Mouse (Mus musculus): Measurements from ENCODE around the gene Ly75. TPM values are rescaled to one million over a fixed set of nuclear protein-coding genes. Genes with fewer than 3 reads are reported as not detected.

Ly75 gene
- polyA plus RNA-seq, 1 experiment from 2014 or later, result 2.0 TPM

DNA sequence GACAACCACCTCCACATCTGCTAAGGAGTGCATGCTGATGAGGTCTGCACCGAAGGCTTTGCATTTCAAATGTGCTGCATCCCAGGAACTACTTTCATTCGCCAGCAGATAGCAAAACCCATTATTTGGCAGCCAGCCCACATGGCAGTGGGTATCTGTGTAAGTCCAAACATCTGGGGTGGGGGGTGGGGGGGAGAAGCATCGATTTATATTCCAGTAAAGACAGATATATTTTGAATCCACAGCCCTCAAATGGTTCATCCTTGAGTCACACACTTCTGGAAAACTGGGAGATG, 27.8 kb downstream of the Ly75 start:
- no peak overlapping the region for H3K9ac ChIP-seq (replicated peaks)
- no peak overlapping the region for H3K4me2 ChIP-seq (ENCODE audit: low read depth, low read length)
- no peak for DNase-seq
- H3K9me3 ChIP-seq (ENCODE audit: low read length), result no peaks in the 10 kb centered on the region
- H3K27ac ChIP-seq (ENCODE audit: low read depth), result no peak overlapping the region
- WGBS (ENCODE audit: insufficient replicate concordance), result 38% methylated on average over 3 of the region's 3 CpGs
- H3K27me3 ChIP-seq (ENCODE audit: insufficient read depth, low read length), result no peaks in the 10 kb centered on the region
- ATAC-seq, result no peak
- TF ChIP-seq CTCF (IDR thresholded peaks at IDR 0.05; ENCODE audit: low read depth) (no peak), EP300 (IDR thresholded peaks at IDR 0.05; ENCODE audit: low read depth) (no peak)
- no peak overlapping the region for H3K4me3 ChIP-seq (ENCODE audit: low read depth, low read length)
- no peaks in the 10 kb centered on the region for H3K4me1 ChIP-seq (ENCODE audit: insufficient read depth)
- H3K36me3 ChIP-seq (replicated peaks; ENCODE audit: insufficient read depth, low read length), result peaks cover 3% of the 10 kb centered on the region

DNA sequence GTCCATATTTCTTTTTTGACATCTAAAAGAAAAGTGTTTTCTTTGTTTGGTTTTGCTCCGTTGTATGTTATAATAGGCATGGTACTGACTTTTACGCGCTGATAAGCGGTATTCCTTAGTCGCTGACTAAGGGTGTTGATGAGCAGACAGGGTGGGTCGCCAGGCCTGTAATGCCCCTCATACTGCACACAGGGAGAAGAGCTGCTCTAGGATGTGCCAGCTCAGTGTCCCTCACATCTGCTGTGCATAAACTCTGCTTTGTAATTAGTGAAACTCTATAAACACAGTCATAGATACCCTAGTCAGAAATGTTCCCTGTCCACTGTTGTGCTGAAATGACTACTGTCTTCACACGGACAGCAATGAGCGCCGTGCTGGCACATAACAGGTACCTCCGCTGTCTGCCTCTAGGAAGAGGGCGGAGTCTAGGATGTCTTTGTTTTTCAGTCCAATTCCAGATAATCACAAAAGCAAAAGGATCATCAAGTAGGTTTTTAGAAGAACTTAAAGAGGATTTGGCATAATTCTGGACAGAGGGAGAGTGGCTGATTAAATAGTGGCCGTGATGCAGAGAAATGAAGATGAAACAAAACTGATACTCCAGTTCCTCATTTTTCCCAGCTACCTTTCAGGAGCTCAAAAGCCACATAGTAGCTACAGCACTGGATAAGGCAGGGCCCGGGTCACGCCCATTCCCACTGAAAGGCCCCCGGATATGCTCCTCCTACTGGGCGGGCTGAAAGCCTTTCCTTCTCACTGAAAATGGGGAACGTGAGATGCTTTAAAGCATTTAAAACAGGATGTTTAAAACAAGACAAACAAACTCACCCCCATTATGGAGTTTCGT, 28.3 kb downstream of the Ly75 start:
- no peak for TF ChIP-seq CTCF (IDR thresholded peaks at IDR 0.05; ENCODE audit: low read depth)
- TF ChIP-seq EP300 (IDR thresholded peaks at IDR 0.05; ENCODE audit: low read depth), result no peak
- H3K4me2 ChIP-seq (ENCODE audit: low read depth, low read length), result no peak overlapping the region
- ATAC-seq (no peak), DNase-seq (no peak)
- no peaks in the 10 kb centered on the region for H3K27me3 ChIP-seq (ENCODE audit: insufficient read depth, low read length)
- 62% methylated on average over 18 of the region's 18 CpGs for WGBS (ENCODE audit: insufficient replicate concordance)
- no peaks in the 10 kb centered on the region for H3K9me3 ChIP-seq (ENCODE audit: low read length)
- no peak overlapping the region for H3K9ac ChIP-seq (replicated peaks)
- no peak overlapping the region for H3K4me3 ChIP-seq (ENCODE audit: low read depth, low read length)
- peaks cover 3% of the 10 kb centered on the region for H3K36me3 ChIP-seq (replicated peaks; ENCODE audit: insufficient read depth, low read length)
- no peaks in the 10 kb centered on the region for H3K4me1 ChIP-seq (ENCODE audit: insufficient read depth)
- no peak overlapping the region for H3K27ac ChIP-seq (ENCODE audit: low read depth)

DNA sequence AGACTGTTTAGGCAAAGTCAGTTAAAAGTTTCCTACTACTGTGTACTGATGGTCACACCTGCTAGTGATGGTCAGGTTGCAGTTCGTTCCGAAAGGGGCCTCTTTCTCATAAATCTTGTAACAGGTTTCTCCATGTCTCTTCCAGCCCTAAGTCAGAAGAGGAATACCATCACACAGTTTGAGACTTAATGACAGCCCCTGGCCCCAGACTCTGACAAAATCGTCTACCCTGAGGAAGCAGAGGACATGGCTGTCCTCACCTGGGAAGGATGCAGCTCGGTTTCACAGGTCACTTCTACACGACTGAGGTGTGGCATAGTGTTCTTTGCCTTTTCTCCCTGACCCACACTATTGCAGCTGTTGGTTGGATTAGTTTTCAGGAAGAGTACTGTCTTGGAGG, 30.8 kb downstream of the Ly75 start:
- Histone ChIP-seq H3K4me3 (ENCODE audit: low read depth, low read length) (no peak overlapping the region), H3K36me3 (replicated peaks; ENCODE audit: insufficient read depth, low read length) (peaks cover 3% of the 10 kb centered on the region), H3K4me2 (ENCODE audit: low read depth, low read length) (no peak overlapping the region), H3K9ac (replicated peaks) (no peak overlapping the region), H3K27me3 (ENCODE audit: insufficient read depth, low read length) (no peaks in the 10 kb centered on the region), H3K9me3 (ENCODE audit: low read length) (no peaks in the 10 kb centered on the region), H3K27ac (ENCODE audit: low read depth) (no peak overlapping the region), H3K4me1 (ENCODE audit: insufficient read depth) (no peaks in the 10 kb centered on the region)
- ATAC-seq (no peak), DNase-seq (no peak)
- TF ChIP-seq EP300 (IDR thresholded peaks at IDR 0.05; ENCODE audit: low read depth) (no peak), CTCF (IDR thresholded peaks at IDR 0.05; ENCODE audit: low read depth) (no peak)
- WGBS (ENCODE audit: insufficient replicate concordance), result 74% methylated on average over 5 of the region's 5 CpGs

DNA sequence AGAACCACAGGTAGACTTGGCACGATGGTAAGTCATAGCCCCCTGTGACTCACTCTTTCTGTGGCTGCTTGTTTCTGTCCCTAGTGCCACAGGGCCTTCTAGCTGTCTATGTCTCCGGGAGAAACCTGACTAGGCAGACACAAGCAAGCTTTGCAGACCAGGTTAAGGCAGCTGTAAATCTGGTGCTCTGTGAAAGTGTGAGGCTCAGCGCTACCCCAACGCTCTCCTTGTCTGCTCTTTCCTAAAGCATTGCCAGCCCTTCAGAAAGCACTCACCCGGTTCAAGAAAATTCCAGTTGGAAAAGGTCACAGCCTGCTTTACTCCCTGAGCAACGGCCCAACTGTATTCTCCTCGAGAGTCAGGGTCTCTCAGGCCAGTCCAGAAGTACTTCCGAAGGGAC, 31.3 kb downstream of the Ly75 start:
- 77% methylated on average over 8 of the region's 8 CpGs for WGBS (ENCODE audit: insufficient replicate concordance)
- Histone ChIP-seq H3K36me3 (replicated peaks; ENCODE audit: insufficient read depth, low read length) (peaks cover 3% of the 10 kb centered on the region), H3K27me3 (ENCODE audit: insufficient read depth, low read length) (no peaks in the 10 kb centered on the region), H3K4me2 (ENCODE audit: low read depth, low read length) (no peak overlapping the region), H3K4me1 (ENCODE audit: insufficient read depth) (no peaks in the 10 kb centered on the region), H3K9ac (replicated peaks) (no peak overlapping the region), H3K4me3 (ENCODE audit: low read depth, low read length) (no peak overlapping the region), H3K9me3 (ENCODE audit: low read length) (no peaks in the 10 kb centered on the region), H3K27ac (ENCODE audit: low read depth) (no peak overlapping the region)
- DNase-seq (no peak), ATAC-seq (no peak)
- TF ChIP-seq EP300 (IDR thresholded peaks at IDR 0.05; ENCODE audit: low read depth), result no peak
- no peak for TF ChIP-seq CTCF (IDR thresholded peaks at IDR 0.05; ENCODE audit: low read depth)

DNA sequence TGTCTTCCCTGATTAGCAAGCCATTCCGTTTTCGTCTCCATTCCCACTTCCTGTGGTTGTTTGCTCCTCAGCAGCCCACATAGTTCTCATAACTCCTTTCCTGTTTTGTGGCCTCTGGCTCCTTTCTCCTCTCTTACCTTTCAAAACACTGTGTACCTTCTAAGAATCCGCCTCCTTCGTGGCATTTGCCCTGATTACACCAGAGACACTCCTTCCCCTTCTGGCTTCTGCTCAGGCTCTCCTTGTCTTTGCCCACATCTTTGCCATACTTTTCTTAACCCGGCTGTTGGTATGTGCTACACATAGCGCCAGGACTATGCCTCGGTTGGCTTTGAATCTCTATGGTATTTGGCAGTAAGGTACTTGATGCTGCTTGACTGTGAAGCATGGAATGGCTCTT, 35.2 kb downstream of the Ly75 start:
- H3K4me1 ChIP-seq (ENCODE audit: insufficient read depth), result no peaks in the 10 kb centered on the region
- TF ChIP-seq EP300 (IDR thresholded peaks at IDR 0.05; ENCODE audit: low read depth) (no peak), CTCF (IDR thresholded peaks at IDR 0.05; ENCODE audit: low read depth) (no peak)
- ATAC-seq, result no peak
- H3K27ac ChIP-seq (ENCODE audit: low read depth), result no peak overlapping the region
- 61% methylated on average over 7 of the region's 7 CpGs for WGBS (ENCODE audit: insufficient replicate concordance)
- H3K36me3 ChIP-seq (replicated peaks; ENCODE audit: insufficient read depth, low read length), result no peaks in the 10 kb centered on the region; the same call in none of the 2 replicates
- H3K4me2 ChIP-seq (ENCODE audit: low read depth, low read length), result no peak overlapping the region
- H3K9ac ChIP-seq (replicated peaks), result no peak overlapping the region
- DNase-seq, result no peak
- H3K4me3 ChIP-seq (ENCODE audit: low read depth, low read length), result no peak overlapping the region
- no peaks in the 10 kb centered on the region for H3K27me3 ChIP-seq (ENCODE audit: insufficient read depth, low read length)
- no peaks in the 10 kb centered on the region for H3K9me3 ChIP-seq (ENCODE audit: low read length)

DNA sequence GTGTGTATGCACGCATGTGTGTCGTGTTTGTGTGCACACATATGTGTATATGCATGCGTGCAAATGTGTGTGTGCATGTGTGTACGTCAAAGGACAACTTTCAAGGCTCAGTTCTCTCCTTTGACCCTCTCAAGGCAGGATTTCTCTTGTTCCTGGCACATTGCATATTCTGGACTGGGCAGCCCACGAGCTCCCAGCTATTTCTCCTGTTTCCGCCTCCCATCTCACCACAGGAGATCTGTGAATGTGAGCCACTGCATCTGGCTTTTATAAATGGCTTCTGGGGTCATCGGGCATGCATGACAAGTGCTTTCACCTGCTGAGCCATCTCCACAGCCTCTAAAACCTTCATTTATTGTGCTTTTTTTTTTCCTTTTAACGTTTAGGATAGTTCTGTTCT, 36.6 kb downstream of the Ly75 start:
- no peak overlapping the region for H3K4me2 ChIP-seq (ENCODE audit: low read depth, low read length)
- H3K4me1 ChIP-seq (ENCODE audit: insufficient read depth), result no peaks in the 10 kb centered on the region
- no peak for TF ChIP-seq EP300 (IDR thresholded peaks at IDR 0.05; ENCODE audit: low read depth)
- TF ChIP-seq CTCF (IDR thresholded peaks at IDR 0.05; ENCODE audit: low read depth), result no peak
- no peak overlapping the region for H3K4me3 ChIP-seq (ENCODE audit: low read depth, low read length)
- H3K27me3 ChIP-seq (ENCODE audit: insufficient read depth, low read length), result no peaks in the 10 kb centered on the region
- ATAC-seq (no peak), DNase-seq (no peak)
- 87% methylated on average over 8 of the region's 8 CpGs for WGBS (ENCODE audit: insufficient replicate concordance)
- H3K27ac ChIP-seq (ENCODE audit: low read depth), result no peak overlapping the region
- H3K9me3 ChIP-seq (ENCODE audit: low read length), result no peaks in the 10 kb centered on the region
- H3K9ac ChIP-seq (replicated peaks), result no peak overlapping the region
- no peaks in the 10 kb centered on the region; the same call in none of the 2 replicates for H3K36me3 ChIP-seq (replicated peaks; ENCODE audit: insufficient read depth, low read length)
